Mouse (Mus musculus) heart, adult 2 months (tissue): ENCODE results near the gene Mknk1. TPM values are rescaled to one million over a fixed set of nuclear protein-coding genes. Genes with fewer than 3 reads are reported as not detected.
A peak's percentile ranks its signal among the peaks of the same experiment; 100 is the strongest.

Experiments
- DNase-seq, 2 experiments: peaks; one replicate each; pipeline ENCODE4 v3.0.0; 2021
- H3K27ac ChIP-seq: fragments of 200-600 bp; 2 replicates; pipeline ENCODE4 v1.8.1; 2022
- H3K27me3 ChIP-seq: fragments of 200-500 bp; 2 replicates; pipeline ENCODE4 v1.6.1; 2012; ENCODE audit warnings: mild to moderate bottlenecking, low read length, inconsistent platforms, mixed read lengths; ENCODE audit not compliant: control insufficient read depth, insufficient read depth
- H3K36me3 ChIP-seq: fragments of 200-500 bp; 2 replicates; pipeline ENCODE4 v1.6.1; 2012; ENCODE audit warnings: low read length, inconsistent platforms; ENCODE audit not compliant: control insufficient read depth, insufficient read depth
- H3K4me1 ChIP-seq: fragments of 200-500 bp; 2 replicates; pipeline ENCODE4 v1.6.1; 2011; ENCODE audit warnings: low read length; ENCODE audit not compliant: control insufficient read depth, insufficient read depth
- H3K4me3 ChIP-seq: fragments of 200-600 bp; 2 replicates; pipeline ENCODE4 v1.8.1; 2022
- H3K79me2 ChIP-seq: fragments of 200-500 bp; replicated peaks from 2 replicates; pipeline ENCODE4 v1.6.1; 2012; ENCODE audit warnings: mild to moderate bottlenecking, inconsistent platforms, low read length, moderate library complexity, mixed read lengths; ENCODE audit not compliant: control insufficient read depth, insufficient read depth
- H3K9ac ChIP-seq: fragments of 200-500 bp; 2 replicates; pipeline ENCODE4 v1.6.1; 2012; ENCODE audit warnings: low read depth, mild to moderate bottlenecking, control low read depth, inconsistent platforms, low read length, mixed read lengths
- CTCF ChIP-seq: fragments of 200-600 bp; IDR thresholded peaks from 2 replicates; pipeline ENCODE4 v1.8.1; 2022; ENCODE audit warnings: antibody characterized with exemption, mild to moderate bottlenecking, moderate library complexity
- EP300 ChIP-seq: fragments of 200-500 bp; IDR thresholded peaks from 2 replicates; pipeline ENCODE4 v1.6.1; 2011; ENCODE audit warnings: low read depth, low read length, control low read depth; ENCODE audit not compliant: insufficient read depth
- POLR2A ChIP-seq: fragments of 200-500 bp; IDR thresholded peaks from 2 replicates; pipeline ENCODE4 v1.6.1; 2011; ENCODE audit warnings: mild to moderate bottlenecking, low read depth, low read length, control low read depth; ENCODE audit not compliant: insufficient read depth
- WGBS: fragments of 180-500 bp; shearing (Covaris S2); methylation state at CpG from one replicate; pipeline ENCODE4 v1.1.7; 2018; 5-methylcytosine and 5-hydroxymethylcytosine counted together
- intact Hi-C: fragments of 180-260 bp; cut with DNase I; formaldehyde crosslinking; loops from one replicate; pipeline ENCODE4 v1.15.1; 2025
- polyA plus RNA-seq: library from polyadenylated mRNA; depleted of rRNA; stranded (reverse); fragments of >200 nt; gene quantifications from 2 replicates; pipeline ENCODE4 v1.2.3, GENCODE M21; 2012
- total RNA-seq, 2 experiments: library from RNA; stranded (reverse); gene quantifications; 2 replicates each; pipeline ENCODE4 v1.2.3; 2021

Gene Mknk1
- total and polyA plus RNA-seq, 3 experiments: 18.3 to 32.1 (median 20.6) TPM

DNA sequence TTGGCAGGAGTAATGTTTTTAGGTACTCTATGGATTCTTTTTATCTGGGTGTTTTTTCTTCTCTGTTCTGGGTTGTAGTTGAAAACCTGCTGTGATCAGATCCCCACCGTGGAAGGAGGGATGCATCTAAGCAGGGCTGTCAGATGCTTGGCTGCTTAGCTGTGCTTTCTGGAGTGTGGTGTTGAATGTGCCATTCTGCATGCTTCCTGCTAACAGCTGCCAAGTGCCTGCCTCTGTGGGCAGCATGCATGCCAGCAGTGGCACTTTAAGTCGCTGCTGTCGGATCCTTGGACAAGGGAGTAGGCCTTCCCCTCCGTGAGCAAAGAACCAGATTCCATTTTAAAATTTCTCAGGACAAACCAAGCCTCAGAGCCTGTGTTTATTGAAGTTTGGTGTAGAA lies 16.6 kb downstream of the Mknk1 start:
- no peaks in the 10 kb centered on the region for H3K27me3 ChIP-seq
- peaks cover 3% of the 10 kb centered on the region for H3K36me3 ChIP-seq
- no peak for TF ChIP-seq POLR2A
- no peak for TF ChIP-seq EP300
- no peak for TF ChIP-seq CTCF
- WGBS: 64% methylated on average over 4 of the region's 4 CpGs
- no peaks in the 10 kb centered on the region for H3K79me2 ChIP-seq
- H3K27ac ChIP-seq: no peak overlapping the region
- DNase-seq: no peak
- H3K9ac ChIP-seq: no peak overlapping the region
- H3K4me3 ChIP-seq: no peak overlapping the region
- H3K4me1 ChIP-seq: peaks cover 6% of the 10 kb centered on the region
- intact Hi-C loops: no loop called here

- intact Hi-C loops: no loop called here
- Histone ChIP-seq H3K27ac (no peak overlapping the region), H3K36me3 (no peaks in the 10 kb centered on the region; the same call in 1 of the 2 replicates), H3K9ac (no peak overlapping the region), H3K27me3 (no peaks in the 10 kb centered on the region), H3K79me2 (no peaks in the 10 kb centered on the region), H3K4me3 (no peak overlapping the region), H3K4me1 (peaks cover 4% of the 10 kb centered on the region)
- WGBS: 76% methylated on average over 4 of the region's 4 CpGs
- DNase-seq: no peak
- TF ChIP-seq POLR2A: no peak
- TF ChIP-seq CTCF: no peak
- TF ChIP-seq EP300: no peak
These were observed 17.3 kb downstream of the Mknk1 start for GRCm38 (mm10) chr4:115856282-115856681.

- Histone ChIP-seq H3K27ac (no peak overlapping the region), H3K27me3 (no peaks in the 10 kb centered on the region), H3K4me1 (no peaks in the 10 kb centered on the region), H3K36me3 (no peaks in the 10 kb centered on the region; the same call in 1 of the 2 replicates), H3K4me3 (no peak overlapping the region), H3K79me2 (no peaks in the 10 kb centered on the region), H3K9ac (no peak overlapping the region)
- WGBS: 72% methylated on average over 9 of the region's 9 CpGs
- intact Hi-C loops: no loop called here
- TF ChIP-seq POLR2A (no peak), CTCF (no peak), EP300 (no peak)
- peak in 1 of 2 experiments; percentile 34 for DNase-seq
These were observed 18.4 kb downstream of the Mknk1 start for GRCm38 (mm10) chr4:115857293-115857883.

DNA sequence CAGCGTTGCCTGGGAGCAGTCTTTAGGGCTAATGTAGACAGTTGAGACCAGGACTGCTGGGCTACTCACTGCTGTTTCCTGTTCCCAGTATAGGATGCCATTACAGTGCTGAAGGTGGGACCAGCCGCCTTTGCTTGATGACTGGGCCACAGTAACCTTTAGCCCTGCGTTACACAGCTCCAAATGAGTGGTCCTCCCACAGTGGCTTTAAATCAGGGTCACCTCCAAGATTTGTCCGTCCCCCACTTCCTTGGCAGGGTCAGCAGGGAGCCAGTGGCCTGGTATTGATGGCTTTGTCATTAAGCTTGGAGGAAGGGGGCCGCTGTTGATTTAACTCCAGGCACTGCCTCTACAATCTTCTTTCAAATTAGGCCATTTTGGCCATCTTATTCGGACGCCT lies 24.4 kb downstream of the Mknk1 start:
- WGBS: 87% methylated on average over 7 of the region's 7 CpGs
- Histone ChIP-seq H3K27ac (no peak overlapping the region), H3K79me2 (no peaks in the 10 kb centered on the region), H3K4me3 (no peak overlapping the region), H3K36me3 (no peaks in the 10 kb centered on the region), H3K27me3 (no peaks in the 10 kb centered on the region), H3K9ac (no peak overlapping the region), H3K4me1 (no peaks in the 10 kb centered on the region)
- no peak for TF ChIP-seq EP300
- TF ChIP-seq CTCF: no peak
- no peak for TF ChIP-seq POLR2A
- no peak for DNase-seq
- intact Hi-C loops: no loop called here

DNA sequence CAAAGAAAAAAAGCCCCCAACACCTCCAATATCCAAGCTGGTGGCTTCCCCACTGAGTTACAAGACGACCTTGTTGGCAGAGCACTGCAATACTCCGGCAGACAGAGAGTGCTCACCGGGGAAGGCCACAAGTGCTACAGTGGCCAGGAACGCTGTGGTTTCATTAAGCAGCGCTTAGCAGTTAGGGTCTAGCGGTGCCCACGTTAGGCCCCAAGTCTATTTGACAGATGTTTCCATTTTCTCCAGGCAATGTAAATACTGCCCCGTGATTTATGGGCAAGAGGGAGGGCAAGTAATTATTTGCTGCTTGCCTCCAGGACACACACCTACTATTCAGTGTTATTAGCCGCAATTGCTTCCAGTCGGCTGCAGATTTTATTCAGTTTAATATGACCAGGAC lies 24.9 kb downstream of the Mknk1 start:
- Histone ChIP-seq H3K36me3 (no peaks in the 10 kb centered on the region), H3K27me3 (no peaks in the 10 kb centered on the region), H3K79me2 (no peaks in the 10 kb centered on the region), H3K4me1 (no peaks in the 10 kb centered on the region), H3K4me3 (no peak overlapping the region), H3K9ac (no peak overlapping the region), H3K27ac (no peak overlapping the region)
- 85% methylated on average over 10 of the region's 10 CpGs for WGBS
- intact Hi-C loops: no loop called here
- no peak for TF ChIP-seq EP300
- no peak for TF ChIP-seq POLR2A
- TF ChIP-seq CTCF: no peak
- DNase-seq: no peak

DNA sequence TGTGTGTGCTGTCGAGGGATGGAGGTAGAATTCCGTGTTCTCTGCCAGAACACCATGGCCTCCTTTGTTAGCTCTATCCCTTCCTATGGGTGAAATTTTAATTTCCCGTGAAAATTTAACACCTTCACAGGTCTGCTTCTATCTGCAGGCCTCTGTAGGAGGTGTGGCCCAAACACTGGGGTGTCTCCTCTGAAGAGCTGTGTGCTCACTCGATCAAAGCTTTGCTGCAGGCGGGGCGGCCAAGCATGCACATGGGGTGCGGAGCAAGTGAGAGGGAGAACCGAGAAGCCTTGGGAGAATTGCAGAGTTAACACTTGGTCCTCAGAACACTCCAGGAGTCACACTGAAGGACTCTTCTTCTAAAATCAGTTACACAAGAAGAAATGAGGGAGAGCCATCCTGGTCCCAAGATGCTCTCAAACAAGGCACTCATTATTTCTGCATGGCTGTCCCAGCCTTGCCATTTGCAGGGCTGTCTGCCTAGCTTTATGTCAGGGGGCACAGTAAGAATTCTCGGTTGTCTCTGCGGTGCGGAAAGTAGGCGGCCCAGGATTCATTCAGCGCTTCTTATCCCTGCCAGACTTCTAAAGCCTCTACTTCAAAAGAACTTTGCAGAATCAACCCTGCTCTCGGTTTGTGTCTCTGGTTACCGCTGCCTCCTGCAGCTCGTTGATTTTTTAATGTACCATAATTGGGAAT lies 30.7 kb downstream of the Mknk1 start:
- H3K9ac ChIP-seq: no peak overlapping the region
- TF ChIP-seq CTCF: no peak
- no peak for TF ChIP-seq POLR2A
- TF ChIP-seq EP300: no peak
- H3K27me3 ChIP-seq: no peaks in the 10 kb centered on the region
- H3K4me1 ChIP-seq: no peaks in the 10 kb centered on the region
- H3K27ac ChIP-seq: no peak overlapping the region
- H3K79me2 ChIP-seq: no peaks in the 10 kb centered on the region
- no peaks in the 10 kb centered on the region for H3K36me3 ChIP-seq
- H3K4me3 ChIP-seq: no peak overlapping the region
- 70% methylated on average over 16 of the region's 16 CpGs for WGBS
- intact Hi-C loops: no loop called here
- DNase-seq: no peak
